Mouse (Mus musculus) embryonic fibroblast, embryonic 13.5 days (primary cell): ENCODE measurements around the gene Dync2h1.

Experiments
- CTCF ChIP-seq: IDR thresholded peaks from 2 replicates; pipeline ENCODE4 v1.5.1; 2011; ENCODE audit warnings: mild to moderate bottlenecking, control low read depth, low read length, moderate library complexity, borderline replicate concordance; ENCODE audit not compliant: insufficient read depth
- POLR2A ChIP-seq: IDR thresholded peaks from 2 replicates; pipeline ENCODE4 v1.6.1; 2011; ENCODE audit warnings: low read depth, mild to moderate bottlenecking, control low read depth, low read length, moderate library complexity

GRCm38 (mm10) chr9:7158605-7159004, 25.6 kb downstream of the Dync2h1 start:
- no peak for TF ChIP-seq CTCF
- no peak for TF ChIP-seq POLR2A
